Mouse (Mus musculus) thymus, postnatal 10 days (tissue): ENCODE data around the gene Rhox11.
"Not testable (repeated sequence)": the region's sequence is repeated elsewhere in the genome, so short reads cannot be mapped to it uniquely, and the experiment has no call there.

Experiments used
- DNase-seq, 2 experiments: peaks; one replicate each; pipeline ENCODE4 v3.0.0; 2021; ENCODE audit warnings: low spot score in 2 of 2

Gene Rhox11

GRCm38 (mm10) chrX:38085041-38085440, at the start of gene Rhox11:
Rhox11 (minus strand) TSS chrX:38085141.
- no peak for DNase-seq

DNA sequence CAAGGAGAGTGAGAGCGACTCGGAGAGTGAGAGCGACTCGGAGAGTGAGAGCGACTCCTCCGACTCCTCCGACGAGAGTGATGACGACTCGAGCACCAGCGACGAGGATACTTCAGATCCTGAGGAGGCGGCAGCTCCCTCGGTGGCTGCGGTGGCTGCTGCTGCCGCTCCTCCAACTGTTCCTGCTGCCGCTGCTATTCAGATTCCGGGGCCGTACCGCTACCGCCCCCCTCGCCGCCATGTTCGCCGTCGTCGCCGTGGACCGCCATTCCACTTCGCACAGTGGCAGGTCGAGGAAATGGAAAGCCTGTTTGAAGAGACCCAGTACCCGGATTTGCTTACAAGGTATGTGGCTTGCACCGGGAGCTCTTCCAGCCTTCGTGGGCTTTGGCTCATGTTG, 36.5 kb upstream of the Rhox11 start:
- DNase-seq, result no peak

DNA sequence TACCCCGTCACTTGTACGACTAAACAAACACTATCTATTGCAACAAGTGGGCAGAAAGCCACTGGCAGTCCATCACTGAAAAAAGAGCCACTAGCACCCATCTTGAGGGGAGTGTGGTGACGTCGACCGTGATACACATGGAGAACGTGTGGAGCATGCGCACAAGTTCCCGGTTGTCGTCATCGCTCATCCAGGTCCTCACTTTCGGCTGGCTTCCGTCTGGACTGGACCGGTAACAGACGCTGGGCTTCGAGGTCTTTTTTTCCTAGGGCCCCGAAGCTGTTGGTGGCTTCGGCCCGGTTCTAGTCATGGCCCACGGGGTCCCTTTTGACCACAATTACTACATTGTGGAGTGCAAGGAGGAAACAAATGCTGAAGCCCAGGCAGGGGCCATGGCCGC, 36.0 kb upstream of the Rhox11 start, which contains the start of gene Rhox13:
TSS of gene Rhox13 (plus strand) at position 238 of the 400 bp plus-strand sequence.
- DNase-seq, result no peak

- DNase-seq, result no peak
Observed at GRCm38 (mm10) chrX:38110807-38111206, 25.9 kb upstream of the Rhox11 start, which contains the start of gene Rhox12. Rhox12 (minus strand) TSS chrX:38110907.

DNA sequence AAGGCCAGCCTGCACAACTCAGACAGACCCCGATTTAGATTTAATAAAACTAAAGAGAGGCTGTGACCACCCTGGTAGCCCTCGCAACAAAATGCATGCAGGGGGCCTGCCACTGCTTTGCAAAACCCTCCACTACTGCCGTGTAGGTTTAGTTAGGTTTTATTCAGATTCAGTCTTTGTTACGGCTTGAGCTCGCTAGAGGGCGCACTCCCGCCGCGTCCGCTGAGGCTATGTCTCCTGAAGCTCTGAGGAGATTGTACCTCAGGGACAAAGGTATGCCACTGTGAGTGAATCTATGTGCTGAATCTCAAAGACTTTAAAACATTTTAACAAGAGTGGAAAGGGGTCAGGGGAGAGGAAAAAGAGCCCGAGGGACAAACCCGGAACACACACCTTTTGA, 715 bp downstream of the Rhox11 start:
- peak in 1 of 2 experiments; percentile 17 for DNase-seq

DNA sequence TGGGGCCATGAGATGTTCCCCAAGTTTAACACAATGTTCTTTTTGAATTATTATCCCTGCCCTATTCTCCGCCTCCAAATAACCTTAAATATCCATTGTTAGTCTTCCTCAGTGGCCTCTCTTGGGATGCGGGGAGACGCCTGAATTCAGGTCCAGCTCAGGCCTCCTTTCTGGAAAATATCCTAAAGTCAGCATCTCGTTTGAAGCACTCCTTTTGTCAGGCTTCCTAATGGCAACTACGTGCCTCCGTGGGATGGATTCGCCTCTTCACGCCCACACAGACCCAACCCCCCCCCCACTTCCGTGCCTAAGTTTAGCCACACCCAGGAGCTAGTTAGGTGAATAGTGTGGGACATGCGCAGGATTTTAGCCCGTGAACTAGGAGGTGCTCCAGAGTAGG, 18.8 kb downstream of the Rhox11 start, which contains the start of gene Rhox10:
TSS of gene Rhox10 (plus strand) at position 301 of the 400 bp plus-strand sequence.
- no peak for DNase-seq

GRCm38 (mm10) chrX:38061544-38061943, 23.4 kb downstream of the Rhox11 start:
- DNase-seq, result no peak

GRCm38 (mm10) chrX:38043014-38043413, 41.9 kb downstream of the Rhox11 start, which contains the start of gene Btg1-ps2:
Btg1-ps2 (minus strand) TSS chrX:38043114.
- not testable (repeated sequence) for DNase-seq

DNA sequence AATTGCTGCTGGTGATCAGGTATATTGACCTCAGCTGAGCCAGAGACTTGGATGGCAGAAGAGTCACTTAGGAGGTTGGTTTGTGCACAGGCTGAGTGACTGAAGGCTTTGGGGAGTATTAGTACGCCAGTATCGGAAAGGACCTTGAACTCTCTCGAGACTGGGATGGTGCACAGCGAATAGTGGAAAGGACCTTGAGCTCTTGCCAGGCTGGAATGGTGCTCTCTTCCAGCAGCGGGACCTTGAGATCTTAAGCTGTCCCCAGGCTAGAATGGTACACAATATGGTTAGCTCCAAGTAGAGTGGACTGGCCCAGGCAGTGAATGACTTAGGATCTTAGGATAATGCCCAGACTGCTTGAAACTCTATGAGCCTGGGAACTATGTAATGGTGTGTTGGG, 45.3 kb downstream of the Rhox11 start:
- no peak for DNase-seq

DNA sequence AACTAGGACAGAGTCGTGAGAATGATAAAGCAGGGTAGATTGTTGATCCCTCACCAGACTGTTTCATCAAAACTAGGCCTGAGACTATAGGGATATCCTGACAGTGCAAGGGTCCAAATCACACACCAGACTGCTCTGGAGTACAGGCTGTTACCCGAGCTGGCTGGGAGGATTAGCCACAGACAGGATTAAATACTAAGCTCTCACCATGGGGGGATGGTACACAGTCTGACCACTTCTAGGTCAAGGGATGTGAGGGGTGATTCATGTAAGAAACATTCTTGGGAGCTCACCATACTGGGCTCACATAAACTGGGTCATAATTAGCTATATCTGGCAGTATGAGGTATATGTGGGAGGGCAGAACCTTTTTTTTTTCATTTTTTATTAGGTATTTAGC, 51.1 kb downstream of the Rhox11 start:
- no peak for DNase-seq
